Mouse (Mus musculus) heart, adult 11 months (tissue): ENCODE measurements around the gene Rab36.
A peak's percentile ranks its signal among the peaks of the same experiment; 100 is the strongest.

Experiments used
- DNase-seq: peaks from one replicate; pipeline ENCODE4 v3.0.0; 2022

Gene Rab36

GRCm38 (mm10) chr10:75045831-75046230 lies 9.0 kb downstream of the Rab36 start:
- DNase-seq = no peak

GRCm38 (mm10) chr10:75048711-75049110 lies 11.9 kb downstream of the Rab36 start:
- peak; percentile 80 for DNase-seq

GRCm38 (mm10) chr10:75051364-75052074 lies 14.7 kb downstream of the Rab36 start:
- peak; percentile 86 for DNase-seq

- peak; percentile 83 for DNase-seq
Measured at GRCm38 (mm10) chr10:75052902-75053301, 16.0 kb downstream of the Rab36 start.

DNA sequence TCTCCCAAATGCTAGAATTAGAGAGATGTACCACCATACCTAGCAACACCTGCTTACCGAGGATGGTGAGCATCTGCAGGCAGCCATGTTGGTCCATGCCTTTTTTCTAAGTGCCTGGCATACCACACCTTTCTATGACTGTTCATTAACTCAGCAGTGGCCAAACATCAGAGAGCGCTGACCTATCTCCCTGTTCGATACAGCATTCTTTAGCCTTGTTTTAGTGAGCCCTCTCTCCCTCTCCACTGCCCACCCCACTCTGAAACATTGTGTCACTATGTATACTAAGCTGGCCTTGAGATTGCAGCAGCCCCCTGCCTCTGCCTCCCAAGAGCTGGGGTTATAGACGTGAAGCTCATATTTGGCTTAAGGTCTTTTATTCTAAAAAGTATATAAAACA lies 16.8 kb downstream of the Rab36 start:
- DNase-seq = no peak

DNA sequence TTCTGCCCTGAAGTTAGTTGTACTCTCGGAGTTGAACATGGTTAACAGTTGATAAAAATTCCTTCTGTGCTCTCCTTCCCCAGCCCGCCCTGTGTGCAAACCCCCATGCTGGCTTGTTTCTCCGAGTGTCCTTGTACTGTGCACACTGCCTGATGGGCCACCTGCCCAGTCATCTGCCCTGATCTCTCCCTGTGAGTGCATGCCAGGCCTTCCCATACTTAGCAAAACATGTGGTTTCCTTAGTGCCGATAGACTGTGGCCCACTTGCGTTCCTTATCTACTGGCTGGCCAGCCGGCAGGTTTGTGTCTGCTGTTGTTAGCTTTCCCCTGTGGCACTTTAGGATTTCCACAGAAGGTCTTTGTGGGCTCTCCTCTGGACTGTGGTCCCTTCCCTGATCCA lies 17.3 kb downstream of the Rab36 start:
- DNase-seq = peak; percentile 96

DNA sequence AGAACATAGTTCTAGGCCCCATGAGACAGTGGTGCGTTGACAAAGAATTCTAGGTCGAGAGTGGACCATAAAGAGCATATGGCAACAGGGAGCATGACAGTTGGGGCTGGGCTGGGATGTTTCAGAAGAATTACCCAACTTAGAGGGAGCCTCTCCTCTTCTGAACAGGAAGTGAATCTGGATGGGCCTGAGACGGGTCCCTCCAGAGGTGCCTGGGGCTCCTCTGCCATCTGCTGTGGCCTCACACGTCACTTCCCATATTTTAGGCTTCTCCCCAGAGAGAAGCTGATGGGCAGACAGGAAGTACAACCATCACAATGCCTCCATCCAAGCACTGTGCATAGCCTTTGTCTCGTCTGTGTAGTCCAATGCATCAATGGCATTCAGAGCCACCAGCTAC lies 18.8 kb downstream of the Rab36 start:
- DNase-seq = peak; percentile 83

DNA sequence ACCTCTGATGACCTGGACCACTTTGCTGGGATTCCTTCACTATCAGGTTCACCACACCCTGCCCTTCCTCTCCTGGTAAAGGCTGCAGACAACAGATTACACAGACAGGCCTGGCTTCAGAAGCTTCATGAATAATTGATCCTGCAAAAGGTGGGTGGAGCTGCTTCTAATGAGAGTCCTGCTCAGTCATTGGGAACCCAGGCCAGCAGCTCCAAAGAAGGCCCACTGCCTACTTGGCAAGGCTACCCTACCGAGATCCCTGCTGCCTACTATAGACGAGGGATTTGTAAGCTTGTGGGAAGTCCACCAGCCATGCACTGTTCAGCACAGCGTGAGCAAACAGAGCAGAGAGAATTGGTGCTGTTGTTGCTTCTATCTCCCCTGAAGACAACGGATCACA lies 19.4 kb downstream of the Rab36 start:
- peak; percentile 88 for DNase-seq

- peak; percentile 83 for DNase-seq
Measured at GRCm38 (mm10) chr10:75058336-75058735, 21.5 kb downstream of the Rab36 start.

DNA sequence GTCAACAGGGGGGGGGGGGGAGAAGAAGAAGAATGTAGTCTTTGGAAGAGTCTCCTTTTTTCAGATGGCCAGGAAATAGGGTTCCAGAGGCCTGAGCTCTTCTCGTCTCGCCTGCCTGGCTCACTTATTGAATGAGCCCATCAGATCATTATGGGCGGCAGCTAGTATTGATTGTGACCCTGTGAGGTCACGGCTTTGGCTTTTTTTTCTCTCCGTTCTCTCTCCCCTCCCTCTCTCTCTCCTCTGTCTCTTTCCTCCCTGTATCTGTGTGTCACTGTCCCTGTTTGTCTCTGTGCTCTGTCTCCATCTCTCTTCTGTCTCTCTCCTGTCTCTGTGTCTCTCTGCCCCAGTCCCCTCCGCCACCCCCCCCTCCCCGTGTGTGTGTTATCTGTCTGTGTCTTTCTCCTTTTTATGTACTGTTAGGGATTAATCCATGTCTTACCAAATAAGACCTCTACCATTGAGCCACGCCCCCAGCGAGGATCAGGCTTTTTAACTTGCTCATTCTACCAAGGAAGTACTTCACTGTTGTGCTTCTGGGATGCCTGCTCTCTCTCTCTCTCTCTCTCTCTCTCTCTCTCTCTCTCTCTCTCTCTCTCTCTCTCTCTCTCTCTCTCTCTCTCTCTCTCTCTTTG lies 22.0 kb downstream of the Rab36 start:
- DNase-seq = peak; percentile 87

GRCm38 (mm10) chr10:75059396-75059795 lies 22.5 kb downstream of the Rab36 start:
- peak; percentile 96 for DNase-seq

- peak; percentile 99 for DNase-seq
Measured at GRCm38 (mm10) chr10:75060217-75060842, 23.5 kb downstream of the Rab36 start, which contains the start of gene Bcr. Gene Bcr (plus strand): TSS chr10:75060592.

- no peak for DNase-seq
Measured at GRCm38 (mm10) chr10:75060843-75061235, 24.0 kb downstream of the Rab36 start.

DNA sequence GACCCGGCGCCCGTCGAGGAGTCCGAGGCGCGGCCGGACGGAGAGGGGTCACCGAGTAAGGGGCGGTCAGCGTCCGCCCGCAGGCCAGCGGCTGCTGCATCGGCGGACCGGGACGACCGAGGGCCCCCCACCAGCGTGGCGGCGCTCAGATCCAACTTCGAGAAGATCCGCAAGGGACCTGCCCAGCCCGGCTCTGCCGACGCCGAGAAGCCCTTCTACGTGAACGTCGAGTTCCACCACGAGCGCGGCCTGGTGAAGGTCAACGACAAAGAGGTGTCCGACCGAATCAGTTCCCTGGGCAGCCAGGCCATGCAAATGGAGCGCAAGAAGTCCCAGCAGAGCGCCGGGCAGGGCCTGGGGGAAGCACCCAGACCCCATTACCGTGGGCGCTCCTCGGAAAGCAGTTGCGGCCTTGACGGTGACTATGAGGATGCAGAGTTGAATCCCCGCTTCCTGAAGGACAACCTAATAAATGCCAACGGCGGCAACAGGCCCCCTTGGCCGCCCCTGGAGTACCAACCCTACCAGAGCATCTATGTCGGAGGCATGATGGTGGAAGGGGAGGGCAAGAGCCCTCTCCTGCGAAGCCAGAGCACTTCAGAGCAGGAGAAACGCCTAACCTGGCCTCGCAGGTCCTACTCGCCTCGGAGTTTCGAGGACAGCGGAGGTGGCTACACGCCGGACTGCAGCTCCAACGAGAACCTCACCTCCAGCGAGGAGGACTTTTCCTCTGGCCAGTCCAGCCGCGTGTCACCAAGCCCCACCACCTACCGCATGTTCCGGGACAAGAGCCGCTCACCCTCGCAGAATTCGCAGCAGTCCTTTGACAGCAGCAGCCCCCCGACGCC lies 24.7 kb downstream of the Rab36 start:
- peak; percentile 91 for DNase-seq

GRCm38 (mm10) chr10:75062189-75062561 lies 25.3 kb downstream of the Rab36 start:
- DNase-seq = peak; percentile 95

GRCm38 (mm10) chr10:75062621-75063020 lies 25.8 kb downstream of the Rab36 start:
- peak; percentile 81 for DNase-seq

DNA sequence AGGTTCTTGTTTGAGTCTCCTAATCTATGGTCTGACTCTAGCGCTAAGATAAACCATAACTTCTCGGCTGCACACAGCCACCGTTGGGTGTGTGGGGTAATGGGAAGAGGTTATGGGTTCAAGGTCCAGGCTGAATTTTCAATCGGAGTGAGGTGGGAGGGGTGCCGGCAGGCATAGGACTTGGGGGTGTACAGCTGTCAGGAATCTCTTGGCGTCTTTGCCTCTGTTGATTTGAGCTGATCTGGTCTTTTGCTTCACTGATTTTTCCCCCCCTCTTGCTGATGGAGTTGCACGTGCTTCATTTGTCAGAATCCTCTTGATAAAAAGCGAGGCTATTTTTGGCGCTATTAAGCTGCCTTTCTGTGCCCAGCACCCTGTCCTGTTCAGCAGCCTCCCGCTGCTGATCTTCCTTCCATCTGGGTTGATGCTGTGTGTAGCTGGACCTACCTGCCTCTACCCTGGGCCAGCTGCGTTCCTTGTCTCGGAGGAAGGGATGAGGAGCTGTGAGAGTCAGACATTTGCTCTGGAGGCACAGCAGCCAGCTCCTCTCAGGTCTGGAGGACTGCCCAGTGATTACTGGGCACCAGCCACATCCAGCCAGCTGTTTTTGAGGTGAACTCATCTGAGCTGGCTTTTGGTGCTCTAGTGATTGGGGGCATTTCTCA lies 26.6 kb downstream of the Rab36 start:
- DNase-seq = peak; percentile 92

DNA sequence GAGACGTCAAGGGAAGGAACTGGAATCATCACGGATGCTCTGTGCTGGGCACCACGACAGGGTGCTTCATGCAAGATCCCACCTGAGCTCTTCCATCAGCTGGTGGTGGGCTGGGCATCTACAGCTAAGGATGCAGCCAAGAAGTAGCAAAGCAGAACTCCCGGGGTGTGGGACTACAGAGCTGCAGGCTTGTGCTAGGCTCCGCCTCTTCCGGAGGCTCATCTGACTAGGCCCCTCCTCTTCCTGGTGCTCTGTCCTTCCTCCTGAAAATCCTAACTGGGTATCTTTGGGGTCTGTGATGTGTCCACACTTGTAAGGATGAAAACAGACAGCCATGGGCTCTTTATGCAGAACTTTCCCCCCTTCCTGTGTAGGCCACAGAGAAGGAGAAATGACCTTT lies 28.8 kb downstream of the Rab36 start:
- no peak for DNase-seq

GRCm38 (mm10) chr10:75067446-75067845 lies 30.6 kb downstream of the Rab36 start:
- no peak for DNase-seq

GRCm38 (mm10) chr10:75068086-75068485 lies 31.2 kb downstream of the Rab36 start:
- DNase-seq = no peak

- peak; percentile 90 for DNase-seq
Measured at GRCm38 (mm10) chr10:75068624-75069328, 31.9 kb downstream of the Rab36 start.
